Mouse (Mus musculus) urinary bladder, postnatal 4 days (tissue): Measurements from ENCODE around the gene Ssxb10.
"Not testable (repeated sequence)": the region's sequence is repeated elsewhere in the genome, so short reads cannot be mapped to it uniquely, and the experiment has no call there.

Experiments
- DNase-seq, 2 experiments: peaks; one replicate each; pipeline ENCODE4 v3.0.0; 2021 to 2022; ENCODE audit warnings: low spot score in 2 of 2

Gene Ssxb10

GRCm38 (mm10) chrX:8327124-8327523 lies at the start of gene Ssxb10:
TSS of gene Ssxb10 (plus strand) at chrX:8327424.
- DNase-seq, result no peak

DNA sequence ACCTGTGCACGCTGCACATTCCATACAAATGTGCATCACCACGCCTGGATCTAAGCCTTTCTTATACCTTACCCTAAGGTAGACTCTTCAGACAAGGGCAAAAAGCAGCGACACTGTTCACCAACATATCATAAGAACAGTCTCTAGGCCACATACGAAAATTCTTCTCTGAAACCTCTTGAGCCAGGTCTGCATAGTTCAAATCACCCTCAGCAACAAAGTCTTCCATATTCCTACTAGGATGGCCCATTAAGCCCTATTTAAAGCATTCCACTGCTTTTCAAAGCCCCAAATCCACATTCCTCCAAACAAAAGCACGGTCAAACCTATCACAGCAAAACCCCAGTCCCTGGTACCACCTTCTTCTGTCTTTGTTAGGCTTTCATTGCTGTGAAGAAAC lies 38.6 kb upstream of the Ssxb10 start:
- DNase-seq, result no peak

DNA sequence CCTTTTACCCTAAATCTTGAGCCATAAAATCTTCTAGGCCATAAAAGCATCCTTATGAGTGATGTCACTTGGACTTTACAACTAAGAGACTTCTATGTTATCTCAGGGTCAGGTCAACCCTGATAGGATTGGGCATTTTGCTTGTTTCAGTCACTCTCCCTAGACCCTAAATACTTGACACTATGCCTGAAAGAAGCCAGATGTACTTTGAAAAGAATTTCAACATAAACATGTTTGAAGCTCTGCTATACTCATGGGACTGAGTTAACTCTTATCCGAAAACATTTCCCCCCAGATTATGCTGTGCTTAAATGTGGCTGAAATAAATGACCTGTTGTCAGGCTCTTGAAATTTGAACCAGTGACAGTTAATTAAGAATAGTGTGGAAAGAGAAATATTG lies 17.9 kb upstream of the Ssxb10 start:
- DNase-seq, result no peak

DNA sequence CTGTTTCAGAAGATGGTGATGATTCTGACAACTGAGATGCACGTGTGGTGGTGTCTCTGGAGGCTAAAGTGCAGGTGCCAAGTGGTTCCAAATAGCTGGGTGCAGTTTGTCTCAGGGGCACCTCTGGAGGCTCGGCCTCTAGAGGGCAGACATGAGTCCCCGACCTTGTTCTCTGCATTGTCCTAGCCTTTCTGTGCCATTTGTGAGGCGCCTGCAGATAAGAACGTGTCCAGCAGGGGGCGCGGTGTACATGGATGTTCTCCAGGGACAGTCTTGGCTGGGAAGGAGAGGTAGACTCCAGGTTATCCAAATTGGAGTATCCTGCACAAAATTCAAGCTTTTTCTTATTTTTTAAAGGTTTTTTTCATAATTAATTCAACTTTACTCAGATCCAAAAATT lies 12.3 kb upstream of the Ssxb10 start:
- DNase-seq, result peak; percentile 16 to 67

DNA sequence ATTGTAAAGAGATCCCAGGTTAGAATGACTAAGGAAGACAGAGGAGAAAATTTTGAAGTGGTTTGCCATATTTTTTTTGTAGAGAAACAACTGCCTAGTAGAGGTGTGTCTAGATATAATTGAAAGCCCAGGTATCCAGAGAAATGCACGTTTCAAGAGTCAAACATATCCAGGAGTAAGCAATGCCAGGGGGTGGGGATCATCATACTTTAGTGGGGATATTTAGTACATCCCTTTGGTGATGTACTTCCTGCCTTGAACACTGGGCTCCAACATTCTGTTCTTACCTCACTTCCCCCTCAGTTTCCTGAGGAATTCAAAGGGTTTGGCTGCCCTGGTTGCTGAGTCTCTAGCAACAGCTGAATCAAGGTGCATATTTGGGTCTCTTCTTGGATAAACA lies 39.5 kb downstream of the Ssxb10 start, which contains the start of gene Ssxb9:
TSS of gene Ssxb9 (plus strand) at position 301 of the 400 bp plus-strand sequence.
- not testable (repeated sequence) for DNase-seq
